Mouse (Mus musculus): ENCODE data around the gene Fen1.

DNA sequence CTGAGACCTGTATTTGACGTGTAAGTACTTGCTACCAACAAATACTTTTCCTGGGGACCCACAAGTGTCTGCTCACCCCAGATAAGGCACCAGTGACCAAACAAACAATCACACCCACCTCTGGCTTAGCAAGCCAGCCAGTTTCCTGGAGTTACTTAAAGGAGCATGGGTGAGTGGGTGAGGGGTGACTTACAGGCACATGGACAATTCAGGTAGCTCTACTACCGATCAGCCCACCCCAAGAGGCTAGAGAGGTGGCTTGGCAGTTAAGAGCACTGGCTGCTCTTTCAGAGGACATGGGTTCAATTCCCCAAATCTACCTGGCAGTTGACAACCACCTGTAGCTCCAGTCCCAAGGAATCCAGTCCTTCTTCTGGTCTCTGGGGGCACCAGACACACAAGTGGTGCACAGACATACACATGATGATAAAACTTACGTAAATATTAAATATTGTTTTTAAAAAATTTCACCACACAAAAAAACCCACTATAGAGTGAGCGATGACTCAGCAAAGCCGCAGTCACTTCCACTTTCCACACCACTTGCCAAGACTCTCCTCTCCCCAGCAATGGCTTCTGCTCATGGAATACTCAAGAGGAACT, 30.8 kb downstream of the Fen1 start:
- no peak for TF ChIP-seq CTCF (IDR thresholded peaks at IDR 0.05; ENCODE audit: control insufficient read depth, insufficient read depth, insufficient read length)
- no peak for TF ChIP-seq MYOG (IDR thresholded peaks at IDR 0.05; ENCODE audit: control insufficient read depth, extremely low read depth, insufficient read length)

Measured in C2C12 (cell line).